Mouse (Mus musculus) ES-E14 (cell line): ENCODE data around the gene Arhgap11a. TPM values are rescaled to one million over a fixed set of nuclear protein-coding genes. Genes with fewer than 3 reads are reported as not detected.

Source experiments
- DNase-seq: peaks from one replicate; pipeline ENCODE4 v3.0.0-alpha.2; 2013; ENCODE audit warnings: low read depth, low spot score
- H3K27ac ChIP-seq: 2 replicates; pipeline ENCODE4 v1.5.1; 2012; ENCODE audit warnings: low read depth, mild to moderate bottlenecking, low read length, moderate library complexity, mixed read lengths; ENCODE audit not compliant: poor library complexity, insufficient read depth, severe bottlenecking
- H3K36me3 ChIP-seq: 2 replicates; pipeline ENCODE4 v1.6.1; 2012; ENCODE audit warnings: mild to moderate bottlenecking, low read length, moderate library complexity, mixed read lengths; ENCODE audit not compliant: control insufficient read depth, poor library complexity, insufficient read depth, severe bottlenecking
- H3K4me1 ChIP-seq, 2 experiments: fragments of 150-350 bp in 1 of 2; sonication (generic) in 1 of 2; 2 replicates each; pipeline ENCODE4 v1.6.1; 2012; ENCODE audit warnings: low read length in 2 of 2, mild to moderate bottlenecking in 1 of 2, mixed read lengths in 1 of 2; ENCODE audit not compliant: control insufficient read depth in 2 of 2, insufficient read depth in 2 of 2, poor library complexity in 1 of 2
- H3K4me3 ChIP-seq, 2 experiments: fragments of 150-350 bp in 1 of 2; sonication (generic) in 1 of 2; 2 replicates each; pipeline ENCODE4 v1.5.1; 2012; ENCODE audit warnings: low read length in 2 of 2, low read depth in 1 of 2, mild to moderate bottlenecking in 1 of 2, mixed read lengths in 1 of 2; ENCODE audit not compliant: insufficient read depth in 1 of 2, poor library complexity in 1 of 2, severe bottlenecking in 1 of 2
- H3K9ac ChIP-seq: 2 replicates; pipeline ENCODE4 v1.6.1; 2012; ENCODE audit warnings: low read depth, mild to moderate bottlenecking, low read length, mixed read lengths; ENCODE audit not compliant: poor library complexity, insufficient read depth, severe bottlenecking
- H3K9me3 ChIP-seq: fragments of 150-350 bp; sonication (generic); 2 replicates; pipeline ENCODE4 v1.6.1; 2012; ENCODE audit warnings: low read depth, mild to moderate bottlenecking, low read length; ENCODE audit not compliant: control insufficient read depth, insufficient read depth
- CHD2 ChIP-seq: IDR thresholded peaks from 2 replicates; pipeline ENCODE4 v1.6.1; 2014; ENCODE audit warnings: mild to moderate bottlenecking, low read depth, low read length, inconsistent platforms
- HCFC1 ChIP-seq: IDR thresholded peaks from 2 replicates; pipeline ENCODE4 v1.6.1; 2012; ENCODE audit warnings: low read length, inconsistent platforms, borderline replicate concordance; ENCODE audit not compliant: insufficient read depth
- MAFK ChIP-seq: IDR thresholded peaks from 2 replicates; pipeline ENCODE4 v1.6.1; 2014; ENCODE audit warnings: mild to moderate bottlenecking, low read depth, low read length, inconsistent platforms; ENCODE audit not compliant: insufficient read depth
- ZC3H11A ChIP-seq: IDR thresholded peaks from 2 replicates; pipeline ENCODE4 v1.6.1; 2012; ENCODE audit warnings: low read depth, mild to moderate bottlenecking, inconsistent platforms, low read length, borderline replicate concordance
- ZNF384 ChIP-seq: IDR thresholded peaks from 2 replicates; pipeline ENCODE4 v1.6.1; 2012; ENCODE audit warnings: low read depth, low read length, inconsistent platforms
- in situ Hi-C, 2 experiments: fragments of 600-800 bp; cut with MboI; formaldehyde crosslinking; loops; one replicate each; pipeline ENCODE4 v1.15.1; 2025; ENCODE audit warnings: low sequenced_read_pairs in 2 of 2, inconsistent platforms in 1 of 2; ENCODE audit not compliant: unreplicated experiment in 2 of 2
- total RNA-seq: library from RNA; depleted of rRNA; stranded (reverse); fragments of 300-350 nt; gene quantifications from 2 replicates; pipeline ENCODE4 v1.2.3, GENCODE M21; 2012

Gene Arhgap11a
- total RNA-seq, 1 experiment, result 25.2 TPM

DNA sequence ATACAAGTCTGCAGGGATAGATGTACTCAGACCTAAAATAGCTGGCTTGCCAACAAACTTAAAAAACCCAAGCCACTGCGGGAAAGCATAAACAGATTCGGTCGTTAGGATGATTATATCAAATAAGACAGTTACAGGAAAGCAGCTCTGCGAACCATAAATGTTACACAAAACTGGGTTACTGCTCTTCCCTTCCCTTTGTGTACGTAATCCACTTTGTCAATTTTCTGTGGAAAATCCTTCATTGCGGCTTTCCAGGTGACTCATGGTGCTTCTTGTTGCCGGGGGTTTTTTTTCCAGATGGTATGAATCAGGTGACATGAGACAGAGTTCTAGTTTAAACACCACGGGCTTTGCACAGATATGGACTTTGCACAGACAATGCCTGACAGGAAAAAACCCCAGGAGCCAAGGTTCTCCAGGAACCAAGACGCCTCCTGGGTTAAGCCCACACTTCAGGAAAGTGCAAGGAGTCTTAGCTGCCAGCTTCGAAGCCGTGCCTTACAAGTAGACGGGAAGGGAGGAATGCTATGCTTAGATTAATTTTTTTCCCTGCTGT is 27.2 kb downstream of the Arhgap11a start:
- Histone ChIP-seq H3K4me1 (peaks cover 0 to 2% of the 10 kb centered on the region in 2 experiments; a peak in 1 of 4 replicates), H3K9ac (no peak overlapping the region), H3K27ac (no peak overlapping the region), H3K4me3 (no peak overlapping the region), H3K36me3 (no peaks in the 10 kb centered on the region), H3K9me3 (no peaks in the 10 kb centered on the region)
- TF ChIP-seq HCFC1 (no peak), CHD2 (no peak), MAFK (no peak), ZNF384 (no peak), ZC3H11A (no peak)
- no peak for DNase-seq
- in situ Hi-C loops, result loop anchor here in 1 of 2 experiments (25.0 kb wide), 1 partner anchor 284 kb away; no protein-coding TSS in a partner anchor

DNA sequence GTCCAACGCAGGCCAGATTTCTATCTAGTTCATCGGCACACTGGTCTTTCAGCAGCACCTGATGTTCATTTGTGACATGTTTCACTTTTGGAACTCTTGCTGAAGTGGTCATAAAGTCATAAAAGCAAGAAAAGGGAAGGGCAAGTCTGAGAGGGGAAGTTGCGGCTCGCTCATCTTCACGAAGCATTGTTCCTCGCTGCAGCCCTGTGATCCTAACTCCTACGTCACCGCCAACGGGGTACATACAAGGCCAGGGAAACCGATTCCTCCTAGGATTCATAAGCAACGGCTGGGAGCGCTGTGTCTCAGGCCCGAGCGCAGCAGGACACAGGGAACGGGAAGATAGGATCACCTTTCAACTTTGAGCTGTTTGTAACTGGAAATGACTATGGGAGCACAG is 28.3 kb downstream of the Arhgap11a start:
- in situ Hi-C loops, result loop anchor here in 1 of 2 experiments (25.0 kb wide), 1 partner anchor 283 kb away; no protein-coding TSS in a partner anchor
- H3K4me3 ChIP-seq, result no peak overlapping the region
- H3K9ac ChIP-seq, result no peak overlapping the region
- H3K36me3 ChIP-seq, result no peaks in the 10 kb centered on the region
- no peaks in the 10 kb centered on the region for H3K9me3 ChIP-seq
- peaks cover 0 to 2% of the 10 kb centered on the region in 2 experiments; a peak in 1 of 4 replicates for H3K4me1 ChIP-seq
- DNase-seq, result no peak
- TF ChIP-seq MAFK (no peak), ZC3H11A (no peak), ZNF384 (no peak), HCFC1 (no peak), CHD2 (no peak)
- H3K27ac ChIP-seq, result no peak overlapping the region

DNA sequence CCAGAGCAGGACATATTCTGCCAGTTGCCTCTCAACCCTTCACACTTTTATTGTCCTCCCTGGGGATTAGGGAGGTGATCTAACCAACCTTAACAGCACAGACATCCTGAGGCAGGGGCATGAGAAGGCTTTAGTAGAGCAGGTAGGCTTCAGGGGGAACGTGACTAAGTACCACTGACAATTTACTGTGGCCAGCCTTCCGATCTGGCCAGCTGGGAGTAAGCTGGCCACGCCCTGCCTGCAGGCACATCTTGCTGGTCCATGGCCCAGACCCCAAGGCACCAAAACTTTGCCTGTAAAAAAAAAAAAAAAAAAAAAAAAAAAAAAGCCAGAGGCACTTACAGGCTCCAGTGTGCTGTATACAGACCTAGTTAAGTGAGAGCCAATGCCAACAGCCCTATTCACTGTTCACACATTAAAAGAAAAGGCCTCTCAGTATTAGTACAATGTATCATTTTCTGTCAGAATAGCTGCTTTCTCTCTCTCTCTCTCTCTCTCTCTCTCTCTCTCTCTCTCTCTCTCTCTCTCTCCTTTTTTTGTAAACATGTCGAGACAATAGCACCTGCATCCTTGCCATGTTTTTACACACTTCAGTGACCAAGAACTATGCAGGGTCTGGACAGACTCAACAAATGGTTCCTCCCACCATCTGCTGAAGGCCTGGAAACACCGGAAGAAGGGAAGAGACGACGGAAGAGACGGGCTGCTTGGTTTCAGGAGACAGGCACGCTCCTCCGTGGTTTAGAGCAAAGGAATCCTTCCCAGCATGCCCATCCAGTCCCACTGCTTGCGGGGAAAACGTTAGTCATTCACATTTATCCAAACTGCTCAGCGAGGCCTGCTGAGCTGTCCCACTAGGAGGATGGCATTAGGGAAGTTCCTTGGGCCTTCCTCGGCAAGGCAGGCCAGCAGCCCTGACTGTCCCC is 30.5 kb downstream of the Arhgap11a start:
- Histone ChIP-seq H3K27ac (no peak overlapping the region), H3K9ac (no peak overlapping the region), H3K36me3 (no peaks in the 10 kb centered on the region), H3K9me3 (no peaks in the 10 kb centered on the region), H3K4me1 (no peaks in the 10 kb centered on the region), H3K4me3 (no peak overlapping the region)
- no peak for TF ChIP-seq ZC3H11A
- TF ChIP-seq MAFK, result no peak
- TF ChIP-seq ZNF384, result 0 out of 2 replicates have a peak, but pooled peaks have one; percentile 23
- no peak for TF ChIP-seq HCFC1
- no peak for DNase-seq
- in situ Hi-C loops, result loop anchor here in 1 of 2 experiments (25.0 kb wide), 1 partner anchor 281 kb away; no protein-coding TSS in a partner anchor

GRCm38 (mm10) chr2:113807640-113808039 is 40.8 kb downstream of the Arhgap11a start:
- Histone ChIP-seq H3K9me3 (no peaks in the 10 kb centered on the region), H3K4me3 (no peak overlapping the region), H3K9ac (no peak overlapping the region), H3K4me1 (no peaks in the 10 kb centered on the region), H3K36me3 (no peaks in the 10 kb centered on the region), H3K27ac (no peak overlapping the region)
- peak; percentile 43 for DNase-seq
- TF ChIP-seq MAFK (no peak), ZC3H11A (peak; percentile 46; the same call in 1 of the 2 replicates), CHD2 (no peak), ZNF384 (no peak), HCFC1 (no peak)
- in situ Hi-C loops, result loop anchor here (10.0 to 25.0 kb wide), 2 partner anchors 270 to 313 kb away; no protein-coding TSS in a partner anchor
